Mouse (Mus musculus): ENCODE measurements around the gene Polr2a. TPM values are rescaled to one million over a fixed set of nuclear protein-coding genes. Genes with fewer than 3 reads are reported as not detected.
A peak's percentile ranks its signal among the peaks of the same experiment; 100 is the strongest.

Polr2a gene
- polyA plus RNA-seq, 1 experiment from 2014 or later = 23.7 TPM

- WGBS = under 1% methylated on average over 34 of the region's 36 CpGs
- Histone ChIP-seq H3K4me3 (peak overlapping the region; percentile 62), H3K27me3 (replicated peaks) (peaks cover 58% of the 10 kb centered on the region), H3K27ac (ENCODE audit: poor library complexity, severe bottlenecking) (peak overlapping the region; percentile 49; the same call in 1 of the 2 replicates), H3K9ac (peak overlapping the region; percentile 81), H3K4me2 (peak overlapping the region; percentile 89), H3K9me3 (replicated peaks) (no peaks in the 10 kb centered on the region), H3K4me1 (replicated peaks) (peaks cover 58% of the 10 kb centered on the region), H3K36me3 (no peaks in the 10 kb centered on the region)
- peak; percentile 20 for ATAC-seq (ENCODE audit: insufficient number of reproducible peaks, low FRiP score)
Measured at GRCm38 (mm10) chr11:69800392-69801197, 42.2 kb upstream of the Polr2a start.

GRCm38 (mm10) chr11:69800138-69800391, 41.6 kb upstream of the Polr2a start:
- H3K27me3 ChIP-seq (replicated peaks) = peaks cover 53% of the 10 kb centered on the region
- H3K4me2 ChIP-seq = peak overlapping the region; percentile 89
- no peak for ATAC-seq (ENCODE audit: insufficient number of reproducible peaks, low FRiP score)
- peaks cover 58% of the 10 kb centered on the region for H3K4me1 ChIP-seq (replicated peaks)
- H3K4me3 ChIP-seq = peak overlapping the region; percentile 62
- no peaks in the 10 kb centered on the region for H3K9me3 ChIP-seq (replicated peaks)
- no peak overlapping the region for H3K27ac ChIP-seq (ENCODE audit: poor library complexity, severe bottlenecking)
- no peaks in the 10 kb centered on the region for H3K36me3 ChIP-seq
- WGBS = 0% methylated on average over 11 of the region's 11 CpGs
- H3K9ac ChIP-seq = peak overlapping the region; percentile 81

- no peaks in the 10 kb centered on the region for H3K36me3 ChIP-seq
- peaks cover 49% of the 10 kb centered on the region for H3K27me3 ChIP-seq (replicated peaks)
- peak overlapping the region; percentile 89 for H3K4me2 ChIP-seq
- WGBS = 26% methylated on average over 12 of the region's 12 CpGs
- peak overlapping the region; percentile 62 for H3K4me3 ChIP-seq
- peaks cover 54% of the 10 kb centered on the region for H3K4me1 ChIP-seq (replicated peaks)
- no peak overlapping the region for H3K27ac ChIP-seq (ENCODE audit: poor library complexity, severe bottlenecking)
- no peak for ATAC-seq (ENCODE audit: insufficient number of reproducible peaks, low FRiP score)
- H3K9ac ChIP-seq = peak overlapping the region; percentile 81
- H3K9me3 ChIP-seq (replicated peaks) = no peaks in the 10 kb centered on the region
Measured at GRCm38 (mm10) chr11:69799394-69800137, 41.1 kb upstream of the Polr2a start.

- Histone ChIP-seq H3K4me1 (replicated peaks) (peaks cover 41% of the 10 kb centered on the region), H3K4me3 (no peak overlapping the region), H3K36me3 (no peaks in the 10 kb centered on the region), H3K27me3 (replicated peaks) (peaks cover 54% of the 10 kb centered on the region), H3K9ac (no peak overlapping the region), H3K9me3 (replicated peaks) (no peaks in the 10 kb centered on the region), H3K4me2 (no peak overlapping the region), H3K27ac (ENCODE audit: poor library complexity, severe bottlenecking) (no peak overlapping the region)
- WGBS = 69% methylated on average over 7 of the region's 7 CpGs
- ATAC-seq (ENCODE audit: insufficient number of reproducible peaks, low FRiP score) = no peak
Measured at GRCm38 (mm10) chr11:69797924-69798323, 39.5 kb upstream of the Polr2a start.

GRCm38 (mm10) chr11:69795983-69796435, 37.6 kb upstream of the Polr2a start:
- ATAC-seq (ENCODE audit: insufficient number of reproducible peaks, low FRiP score) = no peak
- Histone ChIP-seq H3K27ac (ENCODE audit: poor library complexity, severe bottlenecking) (no peak overlapping the region), H3K27me3 (replicated peaks) (peaks cover 39% of the 10 kb centered on the region)

GRCm38 (mm10) chr11:69795168-69795982, 36.9 kb upstream of the Polr2a start, which contains the start of gene Chrnb1:
Gene Chrnb1, minus strand, starts transcription at chr11:69795943.
- Histone ChIP-seq H3K9me3 (replicated peaks) (no peaks in the 10 kb centered on the region), H3K4me1 (replicated peaks) (peaks cover 16% of the 10 kb centered on the region), H3K4me3 (peak within 1 kb of the TSS; percentile 54), H3K27me3 (replicated peaks) (peaks cover 33% of the 10 kb centered on the region), H3K9ac (peak within 1 kb of the TSS; percentile 63), H3K4me2 (peak within 1 kb of the TSS; percentile 94), H3K36me3 (no peaks in the 10 kb centered on the region), H3K27ac (ENCODE audit: poor library complexity, severe bottlenecking) (no peak within 1 kb of the TSS)
- peak; percentile 96 for ATAC-seq (ENCODE audit: insufficient number of reproducible peaks, low FRiP score)
- 2% methylated on average over 52 of the region's 52 CpGs for WGBS

More at GRCm38 (mm10) chr11:69795983-69796435, 37.6 kb upstream of the Polr2a start:
- Histone ChIP-seq H3K36me3 (no peaks in the 10 kb centered on the region), H3K9ac (peak overlapping the region; percentile 63), H3K4me3 (peak overlapping the region; percentile 54), H3K4me2 (peak overlapping the region; percentile 94), H3K4me1 (replicated peaks) (peaks cover 23% of the 10 kb centered on the region), H3K9me3 (replicated peaks) (no peaks in the 10 kb centered on the region)
- WGBS = 4% methylated on average over 13 of the region's 13 CpGs

GRCm38 (mm10) chr11:69793429-69793828, 35.0 kb upstream of the Polr2a start:
- Histone ChIP-seq H3K36me3 (no peaks in the 10 kb centered on the region), H3K27ac (ENCODE audit: poor library complexity, severe bottlenecking) (no peak overlapping the region), H3K9me3 (replicated peaks) (no peaks in the 10 kb centered on the region), H3K4me1 (replicated peaks) (peaks cover 9% of the 10 kb centered on the region; the same call in 1 of the 2 replicates), H3K27me3 (replicated peaks) (peaks cover 20% of the 10 kb centered on the region), H3K4me2 (no peak overlapping the region), H3K9ac (no peak overlapping the region), H3K4me3 (no peak overlapping the region)
- 59% methylated on average over 5 of the region's 5 CpGs for WGBS
- no peak for ATAC-seq (ENCODE audit: insufficient number of reproducible peaks, low FRiP score)

- Histone ChIP-seq H3K27ac (ENCODE audit: poor library complexity, severe bottlenecking) (no peak overlapping the region), H3K27me3 (replicated peaks) (0 out of 2 replicates have a peak, but pooled peaks cover 6% of the 10 kb centered on the region), H3K9me3 (replicated peaks) (no peaks in the 10 kb centered on the region), H3K9ac (no peak overlapping the region), H3K4me1 (replicated peaks) (peaks cover 9% of the 10 kb centered on the region; the same call in 1 of the 2 replicates), H3K4me3 (no peak overlapping the region), H3K36me3 (no peaks in the 10 kb centered on the region), H3K4me2 (no peak overlapping the region)
- 67% methylated on average over 5 of the region's 5 CpGs for WGBS
- no peak for ATAC-seq (ENCODE audit: insufficient number of reproducible peaks, low FRiP score)
Measured at GRCm38 (mm10) chr11:69791420-69791819, 33.0 kb upstream of the Polr2a start.

GRCm38 (mm10) chr11:69789431-69789830, 31.0 kb upstream of the Polr2a start:
- H3K27me3 ChIP-seq (replicated peaks) = 0 out of 2 replicates have a peak, but pooled peaks cover 6% of the 10 kb centered on the region
- no peaks in the 10 kb centered on the region for H3K9me3 ChIP-seq (replicated peaks)
- no peak overlapping the region for H3K27ac ChIP-seq (ENCODE audit: poor library complexity, severe bottlenecking)
- H3K4me2 ChIP-seq = no peak overlapping the region
- peaks cover 5% of the 10 kb centered on the region; the same call in 1 of the 2 replicates for H3K4me1 ChIP-seq (replicated peaks)
- ATAC-seq (ENCODE audit: insufficient number of reproducible peaks, low FRiP score) = no peak
- 56% methylated on average over 5 of the region's 5 CpGs for WGBS
- H3K4me3 ChIP-seq = no peak overlapping the region
- 0 out of 2 replicates have a peak overlapping the region, but pooled peaks have one; percentile 5 for H3K9ac ChIP-seq
- H3K36me3 ChIP-seq = no peaks in the 10 kb centered on the region

- Histone ChIP-seq H3K4me2 (no peak overlapping the region), H3K27ac (ENCODE audit: poor library complexity, severe bottlenecking) (no peak overlapping the region), H3K9ac (no peak overlapping the region), H3K4me1 (replicated peaks) (peaks cover 5% of the 10 kb centered on the region; the same call in 1 of the 2 replicates), H3K27me3 (replicated peaks) (no peaks in the 10 kb centered on the region), H3K36me3 (no peaks in the 10 kb centered on the region), H3K4me3 (no peak overlapping the region), H3K9me3 (replicated peaks) (no peaks in the 10 kb centered on the region)
- no peak for ATAC-seq (ENCODE audit: insufficient number of reproducible peaks, low FRiP score)
- 84% methylated on average over 5 of the region's 5 CpGs for WGBS
Measured at GRCm38 (mm10) chr11:69787306-69787705, 28.9 kb upstream of the Polr2a start.

Data from heart, embryonic 12.5 days (tissue).